Mouse (Mus musculus): ENCODE measurements around the gene Lca5l. TPM values are rescaled to one million over a fixed set of nuclear protein-coding genes. Genes with fewer than 3 reads are reported as not detected.
"Not testable (repeated sequence)": the region's sequence is repeated elsewhere in the genome, so short reads cannot be mapped to it uniquely, and the experiment has no call there.

Gene Lca5l
- total RNA-seq, 4 experiments from 2014 or later = 0.19 to 0.60 (median 0.29) TPM

DNA sequence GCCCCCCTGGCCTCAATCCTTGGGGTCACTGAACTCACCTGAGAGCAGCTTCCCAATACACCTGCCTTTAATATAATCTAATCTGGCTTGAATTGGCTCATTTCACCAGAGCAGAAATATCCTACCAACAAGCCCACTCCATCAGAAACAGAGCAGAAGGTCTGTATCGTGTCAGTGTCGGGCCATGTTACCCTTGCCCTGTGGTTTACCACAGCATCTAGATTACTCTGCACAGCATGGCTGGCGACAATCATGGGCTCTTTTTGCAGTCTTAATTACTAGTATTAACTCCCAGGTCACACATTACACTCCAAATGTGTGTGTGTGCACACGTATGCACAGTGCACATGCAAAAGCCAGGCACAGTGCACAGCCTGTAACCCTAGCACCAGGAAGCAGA lies 23.2 kb downstream of the Lca5l start:
- DNase-seq (ENCODE audit: low spot score) = no peak

- no peak for DNase-seq (ENCODE audit: low spot score)
Observed at GRCm38 (mm10) chr16:96165723-96166264, 26.3 kb downstream of the Lca5l start.

GRCm38 (mm10) chr16:96161336-96161735 lies 30.7 kb downstream of the Lca5l start:
- no peak for DNase-seq (ENCODE audit: low spot score)

DNA sequence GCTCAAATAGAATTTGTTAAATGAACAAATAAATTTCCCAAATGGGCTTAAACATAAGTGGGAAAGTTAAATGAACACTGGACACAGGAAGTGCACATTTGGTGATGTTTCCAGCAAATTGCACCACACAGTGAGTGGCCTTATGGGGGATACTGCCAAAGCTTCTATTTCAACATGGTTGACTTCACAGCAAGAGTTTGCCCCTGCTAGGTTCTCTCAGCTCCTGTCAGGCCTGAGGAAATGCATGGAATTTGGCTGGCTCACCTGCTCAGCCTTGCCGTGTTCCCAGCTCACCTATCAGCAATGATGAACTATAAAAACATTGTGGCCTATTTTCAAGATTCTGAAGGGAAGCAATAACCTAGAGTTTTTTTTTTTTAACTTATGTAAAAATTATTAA lies 31.1 kb downstream of the Lca5l start:
- DNase-seq (ENCODE audit: low spot score) = no peak

DNA sequence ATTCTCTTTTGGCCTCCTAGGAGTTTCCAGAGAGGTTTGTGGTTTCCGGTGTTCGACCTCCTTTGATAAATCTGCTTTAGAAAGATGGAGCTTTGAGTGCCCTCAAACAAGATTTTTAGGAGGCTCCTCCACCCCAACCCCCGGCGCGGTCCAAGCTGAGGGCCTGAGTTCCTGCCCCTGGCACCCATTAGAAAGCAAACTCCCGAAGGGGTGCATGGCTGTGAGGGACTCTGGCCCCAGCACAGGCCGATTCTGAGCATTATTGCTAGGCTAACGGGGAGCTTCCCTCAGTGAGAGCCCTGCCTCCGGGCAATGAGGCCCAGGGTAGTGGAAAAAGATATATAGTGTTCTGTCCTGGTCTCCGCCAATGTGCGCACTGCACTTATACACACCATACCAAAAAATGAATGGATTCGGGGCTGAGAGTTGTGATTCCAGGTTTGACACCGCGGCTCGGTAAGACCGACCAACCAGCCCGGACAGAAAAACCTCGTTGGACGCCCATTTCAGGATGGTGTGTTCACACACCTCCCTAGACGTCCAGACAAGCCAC lies 32.2 kb downstream of the Lca5l start:
- DNase-seq (ENCODE audit: low spot score) = no peak

DNA sequence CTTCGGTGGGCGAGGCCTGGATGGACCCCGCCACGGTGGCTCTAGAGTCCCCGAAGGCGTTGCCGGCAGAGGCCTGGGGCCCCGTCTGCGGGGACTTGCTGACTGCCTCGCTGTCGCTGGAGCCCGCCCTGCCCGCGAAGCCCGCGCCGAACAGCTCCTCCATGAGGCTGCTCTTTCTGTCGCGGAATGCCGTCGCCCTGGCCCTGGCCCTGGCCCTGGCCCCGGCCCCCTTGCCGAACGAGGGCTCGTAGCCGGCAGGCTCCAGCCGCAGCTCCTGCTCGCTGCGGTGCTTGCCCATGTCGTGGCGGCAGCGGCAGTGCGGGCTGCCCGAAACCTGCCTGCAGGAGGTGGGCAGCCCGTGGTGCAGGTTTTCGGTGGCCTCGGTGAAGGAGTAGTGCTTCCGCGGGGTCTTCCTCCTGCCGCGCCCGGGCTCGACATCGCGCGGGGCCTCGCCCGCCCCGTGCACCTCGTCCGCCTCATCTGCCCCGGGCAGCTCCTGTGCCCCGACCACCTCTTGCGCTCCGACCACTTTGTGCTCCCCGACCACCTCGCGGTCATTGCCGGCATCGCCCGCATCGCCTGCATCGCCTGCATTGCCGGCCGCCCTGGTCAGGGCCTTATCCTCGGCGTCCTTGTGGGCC lies 32.9 kb downstream of the Lca5l start:
- DNase-seq (ENCODE audit: low spot score) = peak; percentile 35

DNA sequence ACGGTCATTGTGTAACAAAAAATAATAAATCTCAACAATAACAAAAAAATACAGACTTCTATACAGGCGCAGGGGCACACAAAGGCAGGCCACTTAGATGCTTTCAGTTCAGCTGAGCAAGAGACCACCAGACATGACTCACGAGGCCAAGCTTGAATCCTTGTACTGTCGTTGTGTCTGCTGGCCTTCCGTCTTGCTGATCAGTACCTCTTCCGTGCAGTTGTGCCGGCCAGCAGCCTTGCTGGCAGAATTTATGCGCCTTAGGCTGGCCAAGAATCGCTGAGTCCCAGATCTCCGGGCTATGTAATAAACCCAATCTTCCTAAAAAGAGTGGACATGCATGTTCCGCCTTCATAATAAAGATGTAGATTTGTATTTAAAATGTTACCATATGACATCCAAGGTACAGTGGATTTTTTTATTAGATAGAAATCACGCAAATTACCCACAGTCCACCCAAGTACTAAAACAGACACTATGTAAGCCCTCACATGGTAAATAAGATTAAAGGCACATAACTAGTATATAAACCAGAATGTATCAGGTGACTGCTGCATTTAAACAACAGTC lies 33.5 kb downstream of the Lca5l start:
- no peak for DNase-seq (ENCODE audit: low spot score)

GRCm38 (mm10) chr16:96157171-96157570 lies 34.9 kb downstream of the Lca5l start:
- peak; percentile 12 for DNase-seq (ENCODE audit: low spot score)

DNA sequence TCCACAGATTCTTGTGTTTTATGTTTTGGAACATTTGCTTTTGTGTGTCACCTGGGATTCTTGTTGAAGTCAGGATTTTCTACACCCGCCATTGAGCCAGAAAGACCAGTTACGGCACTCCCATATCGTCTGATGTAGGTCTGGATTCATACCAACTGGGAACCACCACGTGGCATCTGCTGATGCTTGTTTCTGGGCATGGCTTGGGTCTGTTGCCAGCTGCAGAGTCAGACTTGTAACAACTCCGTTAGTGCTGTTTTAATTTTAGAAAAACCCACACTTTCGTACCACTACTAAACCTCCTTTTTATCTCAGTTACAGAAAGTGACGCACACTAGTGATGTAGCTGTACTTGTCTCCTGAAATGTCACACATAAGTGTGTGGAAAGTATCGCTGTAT lies 36.1 kb downstream of the Lca5l start:
- peak; percentile 13 for DNase-seq (ENCODE audit: low spot score)

- no peak for DNase-seq (ENCODE audit: low spot score)
Observed at GRCm38 (mm10) chr16:96154476-96154875, 37.6 kb downstream of the Lca5l start.

DNA sequence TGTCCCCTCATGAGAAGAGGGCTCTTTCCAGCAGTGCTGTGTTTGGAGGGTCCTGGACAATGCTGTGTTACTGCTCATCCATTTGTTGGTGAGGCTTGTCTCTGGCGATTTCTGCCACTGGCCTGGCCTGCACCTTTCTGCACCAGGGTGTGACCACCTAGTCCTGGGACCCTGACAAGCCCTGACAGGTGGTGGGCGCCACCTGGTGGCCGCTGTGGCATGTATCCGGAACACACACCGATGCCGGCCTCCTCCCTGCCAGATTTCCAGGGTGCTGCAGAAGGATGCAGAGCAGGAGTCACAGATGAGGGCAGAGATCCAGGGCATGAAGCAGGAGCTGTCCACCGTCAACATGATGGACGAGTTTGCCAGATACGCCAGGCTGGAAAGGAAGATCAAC lies 40.5 kb downstream of the Lca5l start:
- peak; percentile 58 for DNase-seq (ENCODE audit: low spot score)

GRCm38 (mm10) chr16:96150995-96151394 lies 41.1 kb downstream of the Lca5l start:
- no peak for DNase-seq (ENCODE audit: low spot score)

DNA sequence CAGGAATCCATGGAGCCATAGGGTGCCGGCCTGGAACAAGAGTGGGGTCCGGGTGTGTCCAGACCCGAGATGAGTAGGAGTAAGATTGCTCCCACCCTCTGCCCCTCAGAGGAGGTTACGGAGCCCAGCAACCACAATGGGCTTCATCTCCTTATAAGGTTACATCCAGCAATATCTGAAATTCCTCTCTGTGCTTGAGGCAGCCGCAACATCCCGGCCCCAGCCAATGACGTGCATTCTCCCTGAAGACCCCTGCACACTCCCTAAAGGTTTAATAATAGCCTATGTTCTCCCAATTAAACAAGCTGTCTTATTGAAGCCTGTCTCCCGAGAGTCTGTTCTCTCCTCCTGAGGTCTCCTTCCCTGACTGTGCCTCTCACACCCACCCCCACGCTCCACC lies 42.8 kb downstream of the Lca5l start:
- DNase-seq (ENCODE audit: low spot score) = no peak

DNA sequence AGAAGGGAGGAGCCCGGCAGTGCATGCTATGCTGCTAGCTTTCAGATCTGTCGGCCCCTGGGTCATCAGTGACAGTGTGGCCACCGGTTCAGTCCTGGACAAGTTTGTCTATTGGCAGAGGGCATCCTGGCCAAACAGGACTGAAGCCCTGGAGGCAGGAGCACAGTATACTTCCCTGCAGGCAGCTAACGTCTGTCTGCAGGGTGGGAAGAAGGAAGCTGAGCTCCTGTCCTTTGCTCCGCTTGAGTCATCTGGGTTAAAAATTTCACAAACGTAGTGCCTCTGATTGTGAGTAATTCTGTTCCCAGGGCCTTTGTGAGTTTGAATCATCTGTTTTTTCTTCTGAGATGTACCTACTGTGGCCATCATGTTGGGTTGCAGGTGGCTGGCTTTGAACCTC lies 43.2 kb downstream of the Lca5l start:
- no peak for DNase-seq (ENCODE audit: low spot score)

DNA sequence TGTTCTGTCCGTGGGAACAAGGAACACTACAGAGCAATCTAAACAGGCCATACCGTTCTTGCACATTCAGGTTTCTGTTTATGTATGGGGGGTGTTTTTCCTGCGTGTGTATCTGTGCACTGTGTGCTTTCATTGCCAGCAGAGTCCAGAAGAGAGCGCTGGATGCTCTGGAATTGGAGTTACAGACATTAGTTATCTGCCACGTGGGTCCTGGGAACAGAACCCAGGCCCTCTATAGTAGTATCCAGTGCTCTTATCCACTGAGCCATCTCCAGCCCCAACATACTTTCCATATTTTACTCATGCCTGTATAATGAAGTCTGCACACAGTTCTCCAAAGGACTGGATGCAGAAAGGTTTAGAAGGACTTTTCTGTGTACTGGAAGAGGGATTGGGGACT lies 46.3 kb downstream of the Lca5l start:
- no peak for DNase-seq (ENCODE audit: low spot score)

- DNase-seq (ENCODE audit: low spot score) = peak; percentile 99
Observed at GRCm38 (mm10) chr16:96145110-96145800, 46.8 kb downstream of the Lca5l start, which contains the start of gene Wrb. TSS of gene Wrb (plus strand) at chr16:96145407.

- not testable (repeated sequence) for DNase-seq (ENCODE audit: low spot score)
Observed at GRCm38 (mm10) chr16:96144748-96145109, 47.3 kb downstream of the Lca5l start.

DNA sequence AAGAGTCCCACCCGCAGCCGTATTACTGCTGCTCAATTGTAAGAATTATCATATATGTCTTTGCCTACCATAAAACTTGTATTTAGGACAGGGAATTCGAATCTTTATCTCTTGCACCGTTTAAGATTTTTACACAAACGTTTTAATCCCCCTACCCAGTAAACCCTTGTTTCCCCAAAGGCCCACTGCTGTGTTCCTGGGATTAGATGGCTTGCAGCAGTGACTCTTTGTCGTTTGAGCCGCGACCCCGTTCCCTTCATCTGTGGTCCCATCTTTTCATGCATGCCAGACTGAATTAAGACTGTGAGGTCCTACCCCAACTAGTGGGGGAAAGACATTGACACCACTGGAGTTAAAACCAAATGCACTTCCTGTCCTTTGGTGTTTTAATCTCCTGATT lies 63.6 kb downstream of the Lca5l start:
- DNase-seq (ENCODE audit: low spot score) = no peak

GRCm38 (mm10) chr16:96127657-96128344 lies 64.3 kb downstream of the Lca5l start, which contains the start of gene Hmgn1:
TSS of gene Hmgn1 (minus strand) at chr16:96127729.
- peak; percentile 94 for DNase-seq (ENCODE audit: low spot score)

GRCm38 (mm10) chr16:96127288-96127656 lies 64.8 kb downstream of the Lca5l start:
- no peak for DNase-seq (ENCODE audit: low spot score)

GRCm38 (mm10) chr16:96126684-96127171 lies 65.3 kb downstream of the Lca5l start:
- no peak for DNase-seq (ENCODE audit: low spot score)

All from heart, adult 8-10 months (tissue).